ENCODE assay signal across 9 mouse cellular contexts in the genomic region with DNA sequence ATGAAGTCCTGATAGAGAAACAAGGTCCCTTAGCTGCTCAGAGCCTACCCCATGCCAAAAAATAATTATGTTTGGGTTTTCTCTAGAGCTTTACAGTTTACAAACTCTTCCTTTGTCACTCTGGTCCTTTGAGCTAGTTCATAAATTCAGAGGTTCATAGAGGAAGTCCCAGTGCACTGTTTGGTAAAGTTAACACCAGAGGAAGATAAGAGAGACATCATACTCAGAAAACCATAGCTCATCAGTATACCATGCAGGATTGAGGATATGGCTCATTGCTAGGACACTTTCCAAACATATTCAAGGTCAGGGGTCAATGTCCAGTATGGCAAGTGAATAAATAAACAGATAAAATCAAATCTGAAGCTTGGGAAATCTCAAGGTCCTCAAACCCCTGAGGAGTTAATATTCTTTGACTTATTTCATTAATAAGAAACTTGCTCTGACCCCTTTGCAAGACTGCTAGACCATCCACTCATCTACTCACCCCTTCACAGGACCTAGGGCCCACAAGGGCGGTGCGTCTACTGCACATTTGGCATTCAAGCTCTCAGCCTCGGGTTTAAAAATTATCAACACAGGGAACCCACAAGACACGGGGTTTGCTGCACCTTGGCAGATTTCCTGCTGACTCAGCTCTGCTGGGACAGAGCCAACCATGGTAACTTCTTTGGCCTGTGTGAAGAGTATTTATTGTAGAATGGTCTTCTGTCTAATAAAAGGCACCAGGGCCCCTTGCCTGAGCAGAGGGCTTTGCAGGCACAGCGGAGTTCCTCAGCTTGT. TPM values are rescaled to one million over a fixed set of nuclear protein-coding genes. Genes with fewer than 3 reads are reported as not detected.
DNase-seq lines count a peak whose midpoint lies in the region; ATAC-seq lines count a peak whose summit lies in the region.
"Had no signal": no experiment of that assay in that cellular context is flagged by ENCODE, and none has a peak within 500 bp of the region (broad histone marks: within the 10 kb centered on the region; RNA-seq: fewer than 3 reads in every experiment).

No protein-coding gene starts in this region.

- H3K4me3 ChIP-seq in lung, embryonic 15.5 days, result no peak overlapping the region
- H3K4me3 ChIP-seq: layer of hippocampus, adult 2 months had no signal

- H3K9ac ChIP-seq in lung, embryonic 15.5 days, result no peak overlapping the region

- H3K4me2 ChIP-seq in lung, embryonic 15.5 days, result no peak overlapping the region

- intact Hi-C loops in heart, postnatal 10 days (cut with DNase I), result no loop called here

- H3K9me3 ChIP-seq in lung, embryonic 15.5 days, result no peaks in the 10 kb centered on the region

- 20% methylated on average over 5 of the region's 5 CpGs for WGBS in lung, embryonic 15.5 days

- H3K36me3 ChIP-seq in lung, embryonic 15.5 days, result no peaks in the 10 kb centered on the region

- peak; percentile 75 for DNase-seq in ovary, adult 18-20 months (ENCODE audit: low spot score)
- no peak for DNase-seq in ovary, postnatal 10 days (ENCODE audit: low spot score)
- DNase-seq in brain, adult 2 months (ENCODE audit: low read depth, low spot score), result peak; percentile 86
- peak; percentile 77 to 79 for DNase-seq in heart, postnatal 10 days
- no peak for DNase-seq in spleen, postnatal 14 days (ENCODE audit: low spot score in 2 of 2)
- DNase-seq in c-Kit-positive CD71-positive TER-119-positive erythroid progenitor cells, embryonic 14.5 days (ENCODE audit: low spot score), result no peak
- no peak for DNase-seq in embryo, embryonic 9.5 days (ENCODE audit: extremely low spot score)

- peak overlapping the region; percentile 2 for H3K27ac ChIP-seq in lung, embryonic 15.5 days

- peak; percentile 43; the same call in 1 of the 2 replicates for ATAC-seq in lung, embryonic 15.5 days (ENCODE audit: borderline replicate concordance, extremely low read depth, low FRiP score, low TSS enrichment)

- H3K4me1 ChIP-seq in lung, embryonic 15.5 days, result peaks cover 29% of the 10 kb centered on the region

- no peaks in the 10 kb centered on the region for H3K27me3 ChIP-seq in lung, embryonic 15.5 days

RNA-seq across cellular contexts. Expression of gene Chst15, which starts 8.7 kb away (rescaled TPM):
- total RNA-seq in heart, postnatal 10 days (2021), result 10 to 100 TPM; 15.3 to 16.7 TPM
- polyA plus RNA-seq in lung, embryonic 15.5 days (2015; fragmentation: Nextera tagmentation; extraction: Ambion mirVana), result 17.8 and 20.3 TPM in 2 replicates

Comparison
In these comparisons a context has a peak if more than half of its experiments do, and no peak if none do; other contexts are left out.
1. DNase-seq: peak in ovary, adult 18-20 months (single experiment), brain, adult 2 months (single experiment) and heart, postnatal 10 days (2 of 2); none in ovary, postnatal 10 days (single experiment), spleen, postnatal 14 days (0 of 2), c-Kit-positive CD71-positive TER-119-positive erythroid progenitor cells, embryonic 14.5 days (single experiment) and embryo, embryonic 9.5 days (single experiment).